Mouse (Mus musculus) liver, adult 2 months (tissue): Measurements from ENCODE around the gene Jak3. TPM values are rescaled to one million over a fixed set of nuclear protein-coding genes. Genes with fewer than 3 reads are reported as not detected.

Experiments
- DNase-seq: peaks from one replicate; pipeline ENCODE4 v3.0.0-alpha.2; 2011; ENCODE audit warnings: low read depth, low spot score; ENCODE audit errors: extremely low read depth
- H3K27ac ChIP-seq: fragments of 200-500 bp; replicated peaks from 2 replicates; pipeline ENCODE4 v1.5.1; 2012; ENCODE audit warnings: low read depth, mild to moderate bottlenecking, control low read depth, inconsistent platforms, low read length; ENCODE audit not compliant: insufficient read depth
- H3K27me3 ChIP-seq: fragments of 200-500 bp; 2 replicates; pipeline ENCODE4 v1.6.1; 2012; ENCODE audit warnings: mild to moderate bottlenecking, moderate library complexity, low read length, inconsistent platforms; ENCODE audit not compliant: control insufficient read depth, insufficient read depth
- H3K36me3 ChIP-seq: fragments of 200-500 bp; 2 replicates; pipeline ENCODE4 v1.6.1; 2012; ENCODE audit warnings: low read length, inconsistent platforms; ENCODE audit not compliant: control insufficient read depth, insufficient read depth
- H3K4me1 ChIP-seq: fragments of 200-500 bp; 2 replicates; pipeline ENCODE4 v1.6.1; 2011; ENCODE audit warnings: low read length; ENCODE audit not compliant: control insufficient read depth, insufficient read depth
- H3K4me3 ChIP-seq: fragments of 200-500 bp; 2 replicates; pipeline ENCODE4 v1.5.1; 2011; ENCODE audit warnings: low read depth, mild to moderate bottlenecking, control low read depth, low read length, moderate library complexity; ENCODE audit not compliant: insufficient read depth
- H3K79me2 ChIP-seq: fragments of 200-500 bp; 2 replicates; pipeline ENCODE4 v1.6.1; 2012; ENCODE audit warnings: inconsistent platforms, mild to moderate bottlenecking, low read length, moderate library complexity; ENCODE audit not compliant: control insufficient read depth, insufficient read depth
- H3K9ac ChIP-seq: fragments of 200-500 bp; 2 replicates; pipeline ENCODE4 v1.6.1; 2012; ENCODE audit warnings: low read depth, mild to moderate bottlenecking, control low read depth, inconsistent platforms, low read length
- CTCF ChIP-seq: fragments of 200-500 bp; IDR thresholded peaks from 2 replicates; pipeline ENCODE4 v1.5.1; 2011; ENCODE audit warnings: low read depth, low read length, control low read depth
- POLR2A ChIP-seq: fragments of 200-500 bp; IDR thresholded peaks from 2 replicates; pipeline ENCODE4 v1.6.1; 2011; ENCODE audit warnings: low read length, control low read depth; ENCODE audit not compliant: insufficient read depth; ENCODE audit errors: extremely low read depth
- WGBS: fragments of 180-500 bp; shearing (Covaris S2); methylation state at CpG from one replicate; pipeline ENCODE4 v1.1.7; 2018; 5-methylcytosine and 5-hydroxymethylcytosine counted together
- polyA plus RNA-seq: library from polyadenylated mRNA; depleted of rRNA; stranded (reverse); fragments of >200 nt; gene quantifications from 2 replicates; pipeline ENCODE4 v1.2.3, GENCODE M21; 2012
- total RNA-seq: library from RNA; depleted of rRNA; stranded (reverse); fragments of >200 nt; gene quantifications from 2 replicates; pipeline ENCODE4 v1.2.3, GENCODE M21; 2014

Jak3 gene
- total and polyA plus RNA-seq, 2 experiments, result 4.0 to 7.9 TPM

- H3K27me3 ChIP-seq, result no peaks in the 10 kb centered on the region
- DNase-seq, result no peak
- WGBS, result 66% methylated on average over 12 of the region's 12 CpGs
- no peaks in the 10 kb centered on the region for H3K79me2 ChIP-seq
- TF ChIP-seq CTCF (no peak), POLR2A (no peak)
- H3K9ac ChIP-seq, result no peak overlapping the region
- H3K36me3 ChIP-seq, result no peaks in the 10 kb centered on the region
- H3K4me3 ChIP-seq, result no peak overlapping the region
- no peaks in the 10 kb centered on the region for H3K4me1 ChIP-seq
- no peak overlapping the region for H3K27ac ChIP-seq
These were observed 41.0 kb downstream of the Jak3 start for GRCm38 (mm10) chr8:71717096-71717495.

DNA sequence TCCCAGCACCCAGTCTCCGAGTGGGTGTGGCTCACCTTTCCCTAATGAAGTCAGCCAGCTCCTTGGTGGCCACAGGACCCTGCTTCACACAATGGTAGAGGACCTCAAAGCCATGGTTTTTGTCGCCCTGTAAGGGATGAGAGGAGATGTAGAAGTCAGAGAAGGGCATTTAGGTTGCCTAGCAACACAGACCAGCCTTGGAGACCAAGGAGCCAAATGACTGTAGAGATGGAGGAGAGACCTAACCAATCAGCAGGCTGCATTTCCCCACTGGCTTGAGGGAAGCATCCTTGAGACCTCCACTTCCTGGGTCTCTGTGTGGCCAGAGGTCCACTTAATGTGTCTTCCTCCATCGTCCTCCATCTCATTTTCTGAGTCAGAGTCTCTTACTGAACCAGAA, 42.2 kb downstream of the Jak3 start:
- H3K36me3 ChIP-seq, result no peaks in the 10 kb centered on the region
- H3K4me3 ChIP-seq, result no peak overlapping the region
- TF ChIP-seq CTCF (no peak), POLR2A (no peak)
- H3K4me1 ChIP-seq, result no peaks in the 10 kb centered on the region
- H3K9ac ChIP-seq, result no peak overlapping the region
- DNase-seq, result no peak
- 45% methylated on average over 3 of the region's 3 CpGs for WGBS
- H3K27me3 ChIP-seq, result no peaks in the 10 kb centered on the region
- no peak overlapping the region for H3K27ac ChIP-seq
- H3K79me2 ChIP-seq, result no peaks in the 10 kb centered on the region

GRCm38 (mm10) chr8:71719218-71719617, 43.1 kb downstream of the Jak3 start:
- 33% methylated on average over 4 of the region's 4 CpGs for WGBS
- Histone ChIP-seq H3K27ac (no peak overlapping the region), H3K36me3 (no peaks in the 10 kb centered on the region), H3K79me2 (no peaks in the 10 kb centered on the region), H3K27me3 (no peaks in the 10 kb centered on the region), H3K9ac (no peak overlapping the region), H3K4me1 (no peaks in the 10 kb centered on the region), H3K4me3 (no peak overlapping the region)
- TF ChIP-seq POLR2A, result no peak
- TF ChIP-seq CTCF, result no peak
- no peak for DNase-seq

- Histone ChIP-seq H3K9ac (no peak overlapping the region), H3K4me1 (no peaks in the 10 kb centered on the region), H3K79me2 (no peaks in the 10 kb centered on the region), H3K27ac (no peak overlapping the region), H3K4me3 (no peak overlapping the region), H3K27me3 (no peaks in the 10 kb centered on the region), H3K36me3 (no peaks in the 10 kb centered on the region)
- 54% methylated on average over 7 of the region's 7 CpGs for WGBS
- no peak for TF ChIP-seq POLR2A
- TF ChIP-seq CTCF, result no peak
- DNase-seq, result no peak
These were observed 43.9 kb downstream of the Jak3 start for GRCm38 (mm10) chr8:71719928-71720457.

DNA sequence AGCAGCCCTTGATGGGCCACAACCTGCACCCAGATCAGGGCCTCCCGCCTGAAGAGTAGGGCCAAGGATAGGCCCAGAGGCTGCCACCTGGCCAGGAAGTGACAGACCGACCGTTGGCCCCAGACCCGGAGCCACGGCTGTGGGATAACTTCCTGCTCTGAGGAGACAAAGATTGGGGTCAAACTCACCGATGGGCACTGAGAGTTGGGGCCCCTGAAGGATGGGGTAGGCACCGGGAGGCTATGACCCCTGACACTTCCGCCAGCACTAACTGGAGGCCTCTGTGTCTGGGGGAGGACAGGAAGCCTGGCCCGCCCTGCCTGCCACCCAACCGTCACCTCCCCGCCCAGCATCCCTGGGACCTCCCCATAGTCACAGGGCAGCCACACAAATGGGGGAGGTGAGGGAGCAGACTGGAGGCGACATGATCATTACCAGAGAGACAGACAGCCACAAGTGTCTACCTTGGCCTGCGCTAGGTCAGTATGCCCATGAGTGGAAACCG, 47.0 kb downstream of the Jak3 start:
- Histone ChIP-seq H3K79me2 (no peaks in the 10 kb centered on the region), H3K4me1 (no peaks in the 10 kb centered on the region), H3K4me3 (no peak overlapping the region), H3K27me3 (no peaks in the 10 kb centered on the region), H3K27ac (no peak overlapping the region), H3K9ac (no peak overlapping the region), H3K36me3 (no peaks in the 10 kb centered on the region)
- WGBS, result 68% methylated on average over 14 of the region's 14 CpGs
- no peak for DNase-seq
- TF ChIP-seq CTCF, result no peak
- TF ChIP-seq POLR2A, result no peak

GRCm38 (mm10) chr8:71724389-71724788, 48.3 kb downstream of the Jak3 start:
- WGBS, result 81% methylated on average over 4 of the region's 4 CpGs
- Histone ChIP-seq H3K36me3 (no peaks in the 10 kb centered on the region), H3K4me3 (no peak overlapping the region), H3K27me3 (0 out of 2 replicates have a peak, but pooled peaks cover 2% of the 10 kb centered on the region), H3K79me2 (no peaks in the 10 kb centered on the region), H3K9ac (no peak overlapping the region), H3K27ac (no peak overlapping the region), H3K4me1 (no peaks in the 10 kb centered on the region)
- TF ChIP-seq POLR2A, result no peak
- TF ChIP-seq CTCF, result no peak
- no peak for DNase-seq
